Mouse (Mus musculus): Measurements from ENCODE around the gene Rab37.

- TF ChIP-seq CTCF (IDR thresholded peaks at IDR 0.05; ENCODE audit: low read depth) (peak; percentile 90), EP300 (optimal IDR thresholded peaks at IDR 0.05) (no peak)
Measured at GRCm38 (mm10) chr11:115080886-115081285, 10.3 kb upstream of the Rab37 start.
